Mouse (Mus musculus) gastrocnemius, adult 18-20 months (tissue): ENCODE data around the gene Wdr27. TPM values are rescaled to one million over a fixed set of nuclear protein-coding genes. Genes with fewer than 3 reads are reported as not detected.

Experiments
- DNase-seq: peaks from one replicate; pipeline ENCODE4 v3.0.0; 2021; ENCODE audit warnings: low spot score
- total RNA-seq, 2 experiments: library from RNA; stranded (reverse); gene quantifications; 2 replicates each; pipeline ENCODE4 v1.2.3; 2021

Gene Wdr27
- total RNA-seq, 2 experiments from 2014 or later: 2.1 to 2.2 TPM

DNA sequence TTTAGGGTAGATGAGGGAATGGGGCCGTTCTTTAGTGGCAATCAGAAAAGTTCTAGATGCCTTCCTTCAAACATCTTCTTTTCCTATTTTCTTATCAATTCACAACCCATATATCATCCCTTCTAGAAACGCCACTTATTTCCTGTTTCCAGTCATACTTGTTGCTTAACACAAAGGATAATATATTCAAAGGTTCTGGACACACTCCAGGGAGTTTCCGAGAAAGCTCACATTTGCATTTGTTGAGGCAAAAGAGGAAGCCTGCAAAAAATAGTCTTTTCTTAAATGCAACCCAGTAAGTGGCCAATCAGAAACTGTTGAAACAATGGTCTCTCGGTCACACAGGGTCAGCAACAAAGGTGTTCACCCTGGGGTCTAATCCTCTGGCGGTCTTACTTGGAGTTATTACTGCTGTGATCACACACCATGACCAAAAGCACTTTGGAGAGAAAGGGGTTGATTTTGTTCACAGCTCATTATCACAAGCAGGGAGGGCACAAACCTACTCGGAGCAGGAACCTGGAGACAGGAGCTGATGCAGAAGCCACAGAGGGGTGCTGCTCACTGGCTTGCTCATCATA, 116.2 kb downstream of the Wdr27 start:
- DNase-seq: no peak

DNA sequence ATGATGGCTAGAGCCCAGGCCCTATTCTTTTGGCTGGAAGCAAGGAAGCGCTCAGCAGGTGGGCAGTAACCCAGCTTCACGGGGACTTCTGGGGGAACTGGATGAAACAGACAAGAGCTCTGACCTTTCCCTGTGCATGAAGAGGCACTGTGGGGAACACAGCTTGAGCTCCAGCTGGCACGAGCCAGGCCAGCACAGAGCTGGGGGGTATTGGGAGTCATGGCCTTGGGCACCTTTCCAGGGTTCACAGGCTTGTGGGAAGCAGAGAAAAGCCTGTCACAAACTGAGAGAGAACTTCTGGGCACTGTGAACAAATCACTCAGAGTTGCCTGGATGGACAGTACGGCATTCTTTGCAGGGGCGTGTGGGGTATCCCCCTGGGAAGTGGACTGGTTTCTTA, 118.0 kb downstream of the Wdr27 start:
- peak; percentile 39 for DNase-seq

DNA sequence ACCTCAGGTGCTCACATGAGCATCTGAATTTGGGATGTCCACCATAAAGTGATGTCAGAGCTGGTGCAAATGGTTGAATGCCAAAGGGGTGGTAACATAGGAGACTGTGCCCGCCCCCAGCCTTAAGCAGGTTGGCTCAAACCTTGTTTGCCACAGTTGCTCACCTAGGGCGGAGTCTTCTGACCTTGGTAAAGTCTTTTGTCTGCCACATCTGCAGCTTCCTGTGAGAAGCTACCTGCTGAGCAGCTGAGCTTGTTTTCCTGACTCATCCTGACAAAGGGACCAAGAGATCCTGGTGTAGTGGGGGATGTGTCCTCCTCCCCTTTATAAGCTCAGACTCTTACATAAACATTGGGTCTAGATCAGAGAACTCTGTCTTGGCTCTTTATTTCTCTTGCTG, 125.0 kb downstream of the Wdr27 start:
- DNase-seq: no peak

DNA sequence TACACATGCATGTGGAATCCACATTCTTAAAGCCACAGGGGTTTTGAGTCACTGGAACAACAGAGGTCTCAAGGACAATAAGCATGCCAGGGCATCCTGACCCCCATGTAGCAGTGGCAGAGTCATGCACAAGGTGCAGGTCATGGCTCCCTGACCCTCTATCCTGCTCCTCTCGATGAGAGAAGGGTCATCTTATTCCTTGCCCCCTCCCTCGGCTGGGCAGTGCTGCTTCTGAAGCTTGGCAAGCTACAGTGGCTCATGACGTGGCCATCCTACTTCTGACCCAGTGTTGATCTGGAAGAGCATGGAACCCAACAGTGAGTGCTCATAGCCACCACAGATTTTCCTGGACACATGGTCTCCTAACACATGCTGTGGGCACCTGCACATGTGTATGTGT, 126.9 kb downstream of the Wdr27 start:
- DNase-seq: no peak

DNA sequence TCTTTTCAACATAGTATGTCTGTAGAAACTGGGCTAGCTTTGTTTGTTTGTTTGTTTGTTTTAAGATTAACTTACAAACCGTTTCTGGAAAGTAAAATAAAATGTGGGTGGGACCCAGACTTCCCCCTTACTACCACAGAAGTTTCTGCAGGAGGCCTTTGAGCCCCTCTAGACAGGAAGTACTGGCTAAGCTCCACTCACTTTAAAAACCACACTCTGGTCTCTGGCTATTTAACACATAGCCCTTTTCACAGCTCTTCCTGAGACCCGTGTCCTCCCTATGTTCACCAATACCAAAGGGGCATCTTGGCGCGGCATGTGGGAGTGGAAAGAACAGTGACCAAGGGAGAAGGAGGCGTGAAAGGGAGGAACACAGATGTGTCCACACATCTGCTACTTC, 127.7 kb downstream of the Wdr27 start:
- DNase-seq: no peak

DNA sequence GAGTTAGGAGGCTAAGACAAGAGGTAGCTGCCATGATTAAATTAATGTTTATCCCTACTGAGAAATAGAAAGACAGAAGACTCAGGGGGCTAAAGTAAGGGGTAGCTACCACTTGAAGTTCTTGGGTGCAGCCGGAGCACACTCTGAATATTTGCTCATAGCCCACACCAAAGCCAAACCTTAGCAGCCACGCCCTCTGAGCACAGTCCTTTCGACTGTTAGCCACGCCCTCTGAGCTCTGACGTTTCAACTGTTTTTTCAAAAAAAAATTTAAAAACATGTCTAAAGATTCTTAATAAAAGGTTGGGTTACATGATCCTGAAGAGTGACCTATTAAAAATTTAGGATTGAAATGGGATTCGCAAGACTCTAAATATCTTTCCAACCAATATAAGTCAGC, 130.3 kb downstream of the Wdr27 start:
- peak; percentile 50 for DNase-seq

DNA sequence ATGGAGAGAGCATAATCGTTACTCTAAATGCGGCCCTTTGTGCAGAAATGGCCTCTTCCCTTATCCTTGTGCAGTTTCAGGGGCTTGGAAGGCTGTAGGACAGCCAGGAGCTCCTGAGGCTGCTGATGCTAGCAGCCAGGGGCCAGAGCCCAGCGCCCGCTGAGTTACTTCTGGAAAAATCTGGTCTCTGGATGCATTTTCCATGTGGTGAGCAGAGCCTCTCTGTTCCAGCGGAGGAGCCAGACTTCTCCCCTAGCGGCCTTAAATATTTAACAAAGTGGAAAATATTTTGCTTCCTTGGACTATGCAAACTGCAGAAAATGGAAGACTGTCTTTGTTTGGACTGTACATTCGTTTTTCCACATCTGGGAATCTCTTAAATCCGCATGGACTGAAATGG, 130.9 kb downstream of the Wdr27 start:
- DNase-seq: peak; percentile 47

DNA sequence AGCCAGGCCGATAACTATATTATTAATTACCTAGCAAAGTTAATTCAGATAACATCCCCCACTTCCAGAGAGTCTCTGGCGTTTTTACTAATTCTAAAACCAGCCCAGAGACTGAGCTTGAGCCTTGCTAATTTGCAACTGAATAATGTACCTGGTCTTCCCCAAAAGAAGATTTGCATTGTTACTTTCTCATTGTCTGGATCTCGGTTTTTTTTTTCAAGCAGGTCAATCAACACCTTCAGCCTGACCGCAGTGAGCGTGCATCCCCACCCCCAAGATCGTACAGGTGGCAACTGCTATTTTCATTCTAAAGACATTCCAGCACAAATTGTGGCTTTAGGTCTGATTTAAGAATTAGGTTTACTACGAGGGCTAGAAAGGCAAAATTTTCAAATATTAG, 136.2 kb downstream of the Wdr27 start:
- no peak for DNase-seq

DNA sequence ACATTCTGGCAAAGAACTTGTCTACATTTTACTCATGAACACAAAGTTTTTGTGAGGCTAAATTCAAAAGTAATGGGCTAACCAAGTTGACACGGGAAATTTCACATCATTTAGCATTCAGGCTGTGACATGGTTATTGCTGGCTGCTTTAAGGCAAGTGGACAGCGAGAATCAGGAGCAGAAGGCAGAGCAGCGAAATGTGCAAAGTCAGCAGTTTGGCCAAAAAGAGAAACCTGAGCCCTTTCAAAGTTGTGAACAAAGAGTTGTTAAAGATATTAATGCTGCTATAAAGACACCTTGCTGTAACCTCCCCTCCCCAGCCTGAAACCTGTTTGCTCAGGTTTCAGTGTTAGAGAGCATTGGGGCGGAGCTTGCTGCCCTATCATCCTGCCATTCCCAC, 143.7 kb downstream of the Wdr27 start:
- no peak for DNase-seq

DNA sequence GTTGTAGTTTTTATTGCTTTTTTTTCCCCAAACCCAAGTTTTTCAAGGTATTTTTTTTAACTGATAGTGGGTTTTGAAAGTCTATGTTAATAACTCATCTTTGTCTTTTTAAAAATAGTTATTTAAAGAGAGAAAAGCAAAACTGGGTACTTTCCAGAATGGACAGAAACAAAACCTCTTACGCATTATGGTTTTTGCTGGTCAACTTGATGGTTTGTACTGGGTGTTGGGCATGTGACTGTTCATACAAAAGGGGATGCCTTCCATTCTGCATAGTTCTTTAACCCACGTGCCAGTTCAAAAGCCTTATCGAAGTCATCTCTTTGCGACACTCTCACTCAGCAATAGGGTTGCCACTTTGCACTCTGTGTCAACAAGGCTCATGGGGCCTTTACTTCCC, 147.9 kb downstream of the Wdr27 start:
- no peak for DNase-seq

DNA sequence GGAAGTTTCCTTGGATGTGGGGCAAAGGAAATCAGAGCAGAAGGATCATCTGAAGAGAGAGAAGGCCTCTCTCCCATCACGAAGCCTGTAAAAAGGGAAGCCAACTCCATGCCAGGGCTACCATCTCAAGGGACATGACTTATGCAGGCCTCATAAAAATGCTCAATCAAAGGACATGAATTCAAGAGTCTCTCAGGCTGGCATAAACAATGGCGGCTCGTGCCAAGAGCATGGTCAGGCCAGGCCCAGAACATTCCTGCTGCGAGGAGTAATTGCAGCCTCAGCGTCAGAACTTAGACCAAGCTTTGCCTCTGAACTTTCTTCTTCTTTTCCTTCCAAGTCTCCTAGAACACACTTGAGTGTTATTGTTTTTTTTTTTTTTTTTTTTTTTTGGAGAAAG, 163.6 kb downstream of the Wdr27 start:
- peak; percentile 54 for DNase-seq

DNA sequence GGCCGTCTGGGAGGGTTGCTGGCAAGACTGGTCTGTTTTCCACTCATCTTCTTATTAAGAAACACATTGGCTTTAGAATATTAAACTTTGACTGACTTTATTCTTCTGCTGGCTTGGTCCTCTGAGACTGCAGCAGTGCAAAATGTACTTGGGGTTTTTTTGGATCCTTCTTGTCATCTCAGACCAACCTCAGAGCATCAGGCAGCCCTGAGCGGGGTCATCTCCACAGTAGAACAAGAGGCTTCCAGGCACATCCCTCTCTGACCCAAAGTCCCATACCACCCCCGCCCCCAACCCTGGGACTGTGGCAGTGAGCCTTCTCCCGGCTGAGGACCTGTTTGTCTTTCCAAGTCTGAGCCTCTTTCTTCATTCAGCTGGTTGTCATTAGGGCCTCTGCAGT, 171.6 kb downstream of the Wdr27 start:
- peak; percentile 60 for DNase-seq

DNA sequence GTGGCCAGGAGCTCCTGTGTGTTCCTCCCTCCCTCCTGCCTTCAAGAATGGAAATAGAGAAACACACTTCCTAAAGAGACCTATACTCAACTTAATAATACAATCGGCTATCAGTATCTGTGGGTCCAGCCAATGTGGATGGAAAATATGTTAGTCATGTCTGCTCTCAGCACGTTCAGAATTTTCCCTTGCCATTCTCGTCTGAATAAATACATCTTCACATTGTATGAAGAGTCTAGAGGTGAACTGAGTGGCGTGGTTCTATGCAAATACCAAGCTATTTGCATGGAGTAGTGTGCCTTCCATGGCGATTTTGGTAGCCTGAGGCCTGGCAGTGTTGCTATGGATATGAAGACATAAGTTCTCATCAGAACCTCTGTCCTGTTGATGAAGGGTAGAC, 172.6 kb downstream of the Wdr27 start:
- DNase-seq: no peak

Other genes with a start within 250 kb of the Wdr27 start
- gene Thbs2, start 248.9 kb downstream of the Wdr27 start, total RNA-seq: 10 to 100 TPM in 1 of 2 experiments, 1 to 10 TPM in 1; 4.6 to 11.9 TPM
- 1 to 10 TPM; 8.3 to 8.4 TPM for gene 1600012H06Rik, start within 50 bp of the Wdr27 start, total RNA-seq
- 10 to 100 TPM; 49.9 to 51.1 TPM for gene Phf10, start 18.1 kb upstream of the Wdr27 start, total RNA-seq
- gene 9030025P20Rik, start 35.3 kb upstream of the Wdr27 start, total RNA-seq: 1 to 10 TPM; 1.7 to 3.5 TPM
- gene Gm3417, start 35.6 kb upstream of the Wdr27 start, total RNA-seq: not detected
- 1 to 10 TPM; 1.9 to 2.3 TPM for gene Gm3435, start 67.0 kb upstream of the Wdr27 start, total RNA-seq
- gene Ermard, start 98.0 kb upstream of the Wdr27 start, total RNA-seq: 10 to 100 TPM; 13.1 to 18.7 TPM
- not detected for gene Tcte3, start 98.3 kb upstream of the Wdr27 start, total RNA-seq
- under 1 TPM; 0.57 to 0.98 TPM for gene Gm3448, start 98.4 kb upstream of the Wdr27 start, total RNA-seq